Mouse (Mus musculus): ENCODE data around the gene Ubash3b. TPM values are rescaled to one million over a fixed set of nuclear protein-coding genes. Genes with fewer than 3 reads are reported as not detected.

Gene Ubash3b
- polyA plus RNA-seq, 1 experiment from 2014 or later: 29.7 TPM

GRCm38 (mm10) chr9:41014512-41014911 is 147.0 kb downstream of the Ubash3b start:
- Histone ChIP-seq H3K27me3 (replicated peaks; ENCODE audit: control insufficient read depth, insufficient read depth, low read length) (no peaks in the 10 kb centered on the region), H3K4me1 (ENCODE audit: control insufficient read depth, insufficient read depth, low read depth, low read length) (peaks cover 5% of the 10 kb centered on the region; the same call in 1 of the 2 replicates), H3K9ac (ENCODE audit: low read depth, low read length) (no peak overlapping the region), H3K9me3 (ENCODE audit: control insufficient read depth, low read length) (no peaks in the 10 kb centered on the region), H3K4me2 (ENCODE audit: low read length) (no peak overlapping the region), H3K36me3 (ENCODE audit: control insufficient read depth, insufficient read depth, low read length) (no peaks in the 10 kb centered on the region; the same call in none of the 2 replicates), H3K27ac (ENCODE audit: low read depth, low read length) (peak overlapping the region; percentile 56; the same call in 1 of the 2 replicates), H3K4me3 (ENCODE audit: low read length) (no peak overlapping the region)
- ATAC-seq: no peak
- WGBS: 21% methylated on average over 4 of the region's 4 CpGs

GRCm38 (mm10) chr9:41012456-41012855 is 149.0 kb downstream of the Ubash3b start:
- Histone ChIP-seq H3K27ac (ENCODE audit: low read depth, low read length) (peak overlapping the region; percentile 81), H3K27me3 (replicated peaks; ENCODE audit: control insufficient read depth, insufficient read depth, low read length) (no peaks in the 10 kb centered on the region), H3K4me3 (ENCODE audit: low read length) (no peak overlapping the region), H3K36me3 (ENCODE audit: control insufficient read depth, insufficient read depth, low read length) (no peaks in the 10 kb centered on the region), H3K9me3 (ENCODE audit: control insufficient read depth, low read length) (no peaks in the 10 kb centered on the region), H3K9ac (ENCODE audit: low read depth, low read length) (no peak overlapping the region), H3K4me2 (ENCODE audit: low read length) (no peak overlapping the region), H3K4me1 (ENCODE audit: control insufficient read depth, insufficient read depth, low read depth, low read length) (peaks cover 5% of the 10 kb centered on the region; the same call in 1 of the 2 replicates)
- ATAC-seq: no peak
- whole genome bisulfite sequencing: 41% methylated on average over 5 of the region's 5 CpGs

- Histone ChIP-seq H3K4me1 (ENCODE audit: control insufficient read depth, insufficient read depth, low read depth, low read length) (peaks cover 5% of the 10 kb centered on the region; the same call in 1 of the 2 replicates), H3K27me3 (replicated peaks; ENCODE audit: control insufficient read depth, insufficient read depth, low read length) (no peaks in the 10 kb centered on the region), H3K9me3 (ENCODE audit: control insufficient read depth, low read length) (no peaks in the 10 kb centered on the region), H3K36me3 (ENCODE audit: control insufficient read depth, insufficient read depth, low read length) (no peaks in the 10 kb centered on the region), H3K9ac (ENCODE audit: low read depth, low read length) (no peak overlapping the region), H3K27ac (ENCODE audit: low read depth, low read length) (peak overlapping the region; percentile 81), H3K4me3 (ENCODE audit: low read length) (no peak overlapping the region), H3K4me2 (ENCODE audit: low read length) (peak overlapping the region; percentile 27)
- WGBS: 27% methylated on average over 13 of the region's 13 CpGs
- peak; percentile 90 for ATAC-seq
Measured at GRCm38 (mm10) chr9:41011512-41012436, 149.7 kb downstream of the Ubash3b start.

GRCm38 (mm10) chr9:41007785-41008184 is 153.7 kb downstream of the Ubash3b start:
- Histone ChIP-seq H3K4me3 (ENCODE audit: low read length) (no peak overlapping the region), H3K27ac (ENCODE audit: low read depth, low read length) (no peak overlapping the region), H3K36me3 (ENCODE audit: control insufficient read depth, insufficient read depth, low read length) (no peaks in the 10 kb centered on the region), H3K4me1 (ENCODE audit: control insufficient read depth, insufficient read depth, low read depth, low read length) (peaks cover 5% of the 10 kb centered on the region; the same call in 1 of the 2 replicates), H3K27me3 (replicated peaks; ENCODE audit: control insufficient read depth, insufficient read depth, low read length) (no peaks in the 10 kb centered on the region), H3K4me2 (ENCODE audit: low read length) (no peak overlapping the region), H3K9me3 (ENCODE audit: control insufficient read depth, low read length) (no peaks in the 10 kb centered on the region), H3K9ac (ENCODE audit: low read depth, low read length) (no peak overlapping the region)
- 10% methylated on average over 1 of the region's 1 CpGs for WGBS
- no peak for ATAC-seq

- 74% methylated on average over 4 of the region's 4 CpGs for WGBS
- H3K27me3 ChIP-seq (replicated peaks; ENCODE audit: control insufficient read depth, insufficient read depth, low read length): no peaks in the 10 kb centered on the region
- H3K9ac ChIP-seq (ENCODE audit: low read depth, low read length): no peak within 1 kb of the TSS
- no peak for ATAC-seq
- no peak within 1 kb of the TSS for H3K27ac ChIP-seq (ENCODE audit: low read depth, low read length)
- H3K4me2 ChIP-seq (ENCODE audit: low read length): no peak within 1 kb of the TSS
- no peaks in the 10 kb centered on the region for H3K9me3 ChIP-seq (ENCODE audit: control insufficient read depth, low read length)
- no peaks in the 10 kb centered on the region for H3K36me3 ChIP-seq (ENCODE audit: control insufficient read depth, insufficient read depth, low read length)
- no peak within 1 kb of the TSS for H3K4me3 ChIP-seq (ENCODE audit: low read length)
- H3K4me1 ChIP-seq (ENCODE audit: control insufficient read depth, insufficient read depth, low read depth, low read length): no peaks in the 10 kb centered on the region; the same call in 1 of the 2 replicates
Measured at GRCm38 (mm10) chr9:41004415-41004814, 157.1 kb downstream of the Ubash3b start, which contains the start of gene Crtam. Gene Crtam, minus strand, starts transcription at chr9:41004628.

- Histone ChIP-seq H3K9me3 (ENCODE audit: control insufficient read depth, low read length) (no peaks in the 10 kb centered on the region), H3K4me3 (ENCODE audit: low read length) (no peak overlapping the region), H3K4me1 (ENCODE audit: control insufficient read depth, insufficient read depth, low read depth, low read length) (no peaks in the 10 kb centered on the region; the same call in 1 of the 2 replicates), H3K4me2 (ENCODE audit: low read length) (no peak overlapping the region), H3K27me3 (replicated peaks; ENCODE audit: control insufficient read depth, insufficient read depth, low read length) (no peaks in the 10 kb centered on the region), H3K9ac (ENCODE audit: low read depth, low read length) (no peak overlapping the region), H3K27ac (ENCODE audit: low read depth, low read length) (no peak overlapping the region), H3K36me3 (ENCODE audit: control insufficient read depth, insufficient read depth, low read length) (no peaks in the 10 kb centered on the region)
- no peak for ATAC-seq
- WGBS: 89% methylated on average over 7 of the region's 7 CpGs
Measured at GRCm38 (mm10) chr9:40997116-40997779, 164.2 kb downstream of the Ubash3b start.

GRCm38 (mm10) chr9:40994075-40994474 is 167.4 kb downstream of the Ubash3b start:
- Histone ChIP-seq H3K36me3 (ENCODE audit: control insufficient read depth, insufficient read depth, low read length) (no peaks in the 10 kb centered on the region), H3K4me1 (ENCODE audit: control insufficient read depth, insufficient read depth, low read depth, low read length) (peaks cover 5% of the 10 kb centered on the region), H3K27me3 (replicated peaks; ENCODE audit: control insufficient read depth, insufficient read depth, low read length) (no peaks in the 10 kb centered on the region), H3K4me2 (ENCODE audit: low read length) (no peak overlapping the region), H3K27ac (ENCODE audit: low read depth, low read length) (no peak overlapping the region), H3K4me3 (ENCODE audit: low read length) (no peak overlapping the region), H3K9me3 (ENCODE audit: control insufficient read depth, low read length) (no peaks in the 10 kb centered on the region), H3K9ac (ENCODE audit: low read depth, low read length) (no peak overlapping the region)
- 90% methylated on average over 5 of the region's 5 CpGs for WGBS
- ATAC-seq: no peak

- H3K4me1 ChIP-seq (ENCODE audit: control insufficient read depth, insufficient read depth, low read depth, low read length): peaks cover 5% of the 10 kb centered on the region
- no peak for ATAC-seq
- H3K27ac ChIP-seq (ENCODE audit: low read depth, low read length): no peak overlapping the region
- no peak overlapping the region for H3K9ac ChIP-seq (ENCODE audit: low read depth, low read length)
- no peak overlapping the region for H3K4me3 ChIP-seq (ENCODE audit: low read length)
- no peak overlapping the region for H3K4me2 ChIP-seq (ENCODE audit: low read length)
- H3K36me3 ChIP-seq (ENCODE audit: control insufficient read depth, insufficient read depth, low read length): no peaks in the 10 kb centered on the region
- 67% methylated on average over 6 of the region's 6 CpGs for WGBS
- H3K9me3 ChIP-seq (ENCODE audit: control insufficient read depth, low read length): no peaks in the 10 kb centered on the region
- H3K27me3 ChIP-seq (replicated peaks; ENCODE audit: control insufficient read depth, insufficient read depth, low read length): no peaks in the 10 kb centered on the region
Measured at GRCm38 (mm10) chr9:40991511-40991910, 170.0 kb downstream of the Ubash3b start.
